Mouse (Mus musculus) 3134 (cell line): ENCODE results near the gene Olfr983.

Experiments
- DNase-seq: peaks from one replicate; pipeline ENCODE4 v3.0.0-alpha.2; 2011; ENCODE audit warnings: low spot score; ENCODE audit not compliant: insufficient read length; ENCODE audit errors: extremely low read depth

Olfr983 gene

DNA sequence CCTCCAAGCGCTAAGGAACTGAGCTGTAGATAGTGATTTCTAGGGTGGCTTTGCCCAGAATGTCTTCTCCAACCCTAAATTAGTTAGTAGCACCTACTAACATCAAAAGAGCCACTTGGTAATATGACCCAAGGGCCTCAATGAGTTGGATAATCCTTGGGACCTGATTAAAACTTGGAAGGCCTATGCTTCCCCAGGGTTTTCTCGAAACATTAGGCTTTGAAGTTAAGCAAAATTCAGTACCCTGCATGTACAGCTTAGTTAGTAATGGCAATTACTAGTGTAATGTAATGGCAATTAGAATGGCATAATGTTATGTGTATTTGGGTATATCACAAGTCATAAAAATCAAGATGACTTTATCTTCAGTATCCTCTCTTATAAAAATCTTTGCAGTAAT is at the start of gene Olfr983:
Olfr983 (minus strand) TSS at position 101 of the 400 bp plus-strand sequence.
- no peak for DNase-seq

DNA sequence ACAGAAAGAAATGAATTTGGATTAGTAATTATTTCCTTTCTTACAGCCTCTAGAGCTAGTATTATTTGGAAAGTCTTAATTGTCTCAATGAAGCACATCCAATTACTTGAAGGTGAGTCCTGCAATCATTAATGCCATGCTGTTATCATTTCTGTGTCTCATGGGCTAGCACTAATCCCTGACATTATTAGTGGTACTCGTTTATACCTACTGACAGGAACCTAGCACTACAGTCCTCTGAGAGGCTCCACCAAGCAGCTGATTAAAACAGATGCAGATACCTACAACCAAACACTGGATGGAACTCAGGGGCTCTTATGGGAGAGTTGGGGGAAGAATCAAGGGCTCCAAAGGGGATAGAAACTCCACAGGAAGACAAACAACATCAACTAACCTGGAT is 48.1 kb upstream of the Olfr983 start:
- no peak for DNase-seq

DNA sequence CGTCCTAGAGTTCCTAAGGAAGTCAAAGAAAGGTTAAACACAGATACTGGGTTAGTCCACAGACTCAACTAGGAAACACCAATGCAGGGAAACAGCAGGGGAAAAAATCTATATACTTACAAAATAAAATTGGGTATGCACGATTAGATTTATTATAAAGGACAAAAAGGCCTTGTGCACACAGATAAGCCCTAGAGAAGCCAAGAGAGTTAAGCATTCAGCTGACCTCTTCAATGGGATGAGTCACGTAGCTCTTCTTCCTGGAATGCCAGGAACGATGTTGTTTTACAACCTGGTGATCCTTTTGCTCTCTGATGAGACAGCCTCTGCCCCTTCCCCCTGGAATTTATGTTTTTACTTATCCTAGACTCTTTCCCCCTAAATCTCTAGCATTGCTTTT is 46.1 kb upstream of the Olfr983 start:
- DNase-seq, result no peak

DNA sequence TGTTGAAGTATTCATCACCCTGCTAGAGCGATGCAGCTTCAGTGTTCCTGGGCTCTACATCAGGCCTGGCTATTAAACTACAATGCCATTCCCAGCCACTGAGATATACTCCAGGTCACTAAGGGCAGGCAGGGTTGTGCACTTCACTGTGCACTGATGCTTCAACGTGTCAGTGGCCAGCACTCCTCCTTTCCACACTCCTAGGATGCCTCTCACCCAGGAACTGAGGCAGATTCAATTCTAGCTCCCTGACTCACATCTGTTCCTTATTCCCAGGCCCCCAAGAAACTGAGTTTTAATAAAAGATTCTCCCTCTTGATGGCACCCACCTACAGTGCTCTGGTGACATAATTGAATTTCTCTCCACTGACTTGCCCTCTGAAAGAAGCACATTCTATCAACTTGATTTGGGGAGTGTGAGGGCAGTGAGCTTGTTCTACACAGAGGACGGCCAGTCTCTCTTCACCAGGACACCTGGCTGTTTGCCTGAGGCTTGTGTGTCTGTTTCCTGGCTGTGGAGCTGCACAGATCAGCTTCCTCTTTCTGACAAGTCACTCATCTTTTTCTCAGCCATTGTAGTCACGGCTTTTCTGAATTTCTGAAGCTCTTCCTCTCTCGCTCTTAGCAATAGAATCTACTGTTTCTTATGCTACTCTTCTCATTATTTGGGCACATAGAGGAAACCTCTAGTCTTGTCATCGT is 43.7 kb upstream of the Olfr983 start:
- DNase-seq, result no peak

DNA sequence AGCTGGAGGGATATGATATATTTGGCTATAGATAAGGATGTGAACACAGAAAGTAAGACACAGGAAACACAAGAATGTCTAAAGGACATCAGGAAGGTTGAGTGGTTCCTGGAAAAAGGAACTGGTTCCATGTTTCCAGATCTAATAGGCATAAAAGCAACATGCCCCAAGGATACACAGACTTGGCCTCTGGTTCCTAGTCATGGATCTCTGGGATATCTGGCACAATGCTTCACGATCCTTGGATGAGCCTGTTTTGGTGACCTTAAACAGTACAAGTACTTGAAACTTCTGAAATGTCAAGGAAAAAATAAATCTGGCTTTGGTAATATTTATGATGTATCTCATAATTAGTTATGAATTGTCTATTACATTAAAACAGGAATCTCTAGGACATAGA is 37.2 kb upstream of the Olfr983 start:
- DNase-seq, result no peak

DNA sequence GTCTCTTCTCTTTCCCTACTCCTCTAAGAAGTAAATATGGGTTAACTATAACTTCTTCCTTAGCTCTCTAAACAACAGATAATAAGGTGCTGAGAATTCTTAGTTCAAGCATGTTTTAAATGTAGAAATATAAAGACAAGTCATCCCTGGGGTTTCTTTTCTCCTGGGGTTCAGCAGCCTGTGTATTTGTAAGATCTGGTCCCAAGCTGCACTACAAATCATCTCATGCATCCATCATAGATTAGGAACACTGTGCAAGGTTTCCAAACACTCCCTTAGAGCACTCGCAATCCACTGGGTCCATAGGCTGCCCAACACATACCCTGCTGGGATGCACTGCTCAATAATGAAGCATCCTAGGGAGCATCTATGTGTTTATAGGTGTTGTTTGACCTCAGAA is 36.7 kb upstream of the Olfr983 start, which contains the start of gene Olfr985:
Olfr985 (minus strand) TSS at position 101 of the 400 bp plus-strand sequence.
- no peak for DNase-seq

DNA sequence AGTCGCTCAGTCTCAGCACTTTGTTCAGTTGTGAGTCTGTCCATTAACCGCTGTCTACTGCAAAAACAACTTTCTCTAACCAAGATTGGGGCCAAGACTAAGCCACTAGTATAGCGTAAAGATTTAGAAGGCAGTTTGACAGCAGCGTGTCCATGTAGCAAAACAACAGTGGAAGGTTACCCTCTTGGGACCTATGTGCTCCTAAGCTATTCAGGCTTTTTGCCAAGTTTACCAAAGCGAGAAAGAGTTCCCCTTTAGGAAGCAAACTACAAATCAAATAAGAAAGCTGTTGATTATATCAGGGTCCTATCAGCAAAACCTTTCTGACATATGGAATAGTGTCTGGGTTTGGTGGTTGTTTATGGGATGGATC is 23.9 kb upstream of the Olfr983 start:
- no peak for DNase-seq

DNA sequence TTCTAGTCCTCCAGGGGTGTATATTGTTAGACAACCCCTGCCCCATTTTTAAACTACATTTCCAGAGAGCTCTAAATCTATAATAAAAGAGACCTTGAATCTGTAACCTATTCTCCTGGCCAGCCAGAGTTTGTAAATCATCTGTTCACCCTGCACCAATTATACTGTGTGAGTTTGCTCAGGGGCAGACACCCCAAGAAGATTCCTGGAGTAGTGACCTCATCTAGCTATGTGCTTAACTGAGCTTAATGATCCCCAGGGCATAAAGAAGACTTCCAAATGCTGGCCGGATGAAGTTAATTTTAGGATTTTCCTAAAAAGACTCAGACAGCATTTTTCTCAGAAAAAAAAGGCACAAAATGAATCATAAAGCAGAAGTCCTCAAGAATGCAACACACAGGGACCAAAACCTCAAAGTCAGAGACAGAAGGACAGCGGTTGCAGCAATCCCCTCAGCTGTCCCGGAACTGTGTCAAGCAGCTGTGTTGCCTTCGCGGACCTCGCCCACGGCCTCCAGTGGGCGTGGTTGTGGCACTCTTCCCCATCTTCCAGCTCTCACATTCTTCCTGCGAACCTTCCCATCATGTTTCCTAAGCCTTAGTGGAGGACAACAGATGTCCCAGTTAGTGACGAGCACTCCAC is 23.4 kb upstream of the Olfr983 start:
- DNase-seq, result no peak

DNA sequence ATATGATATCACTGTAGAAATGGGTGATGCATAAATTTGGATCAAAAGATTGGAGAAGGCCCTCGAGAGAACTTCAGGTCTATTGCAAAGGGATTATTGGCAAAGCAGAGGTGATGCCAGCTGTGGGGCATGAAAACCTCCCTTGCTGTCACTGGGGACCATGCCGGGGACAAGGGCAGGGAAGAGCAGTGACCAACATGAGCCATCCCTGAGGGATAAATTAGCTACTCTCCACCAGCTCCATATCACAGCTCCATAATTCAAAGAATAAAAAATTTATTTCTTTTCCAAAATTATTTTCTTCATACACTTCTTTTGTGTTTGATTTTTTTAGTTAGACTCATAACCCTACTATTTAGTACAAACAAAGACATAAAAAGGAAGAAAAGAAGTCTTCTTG is 20.7 kb upstream of the Olfr983 start, which contains the start of gene Olfr984:
Olfr984 (minus strand) TSS at position 101 of the 400 bp plus-strand sequence.
- DNase-seq, result no peak

DNA sequence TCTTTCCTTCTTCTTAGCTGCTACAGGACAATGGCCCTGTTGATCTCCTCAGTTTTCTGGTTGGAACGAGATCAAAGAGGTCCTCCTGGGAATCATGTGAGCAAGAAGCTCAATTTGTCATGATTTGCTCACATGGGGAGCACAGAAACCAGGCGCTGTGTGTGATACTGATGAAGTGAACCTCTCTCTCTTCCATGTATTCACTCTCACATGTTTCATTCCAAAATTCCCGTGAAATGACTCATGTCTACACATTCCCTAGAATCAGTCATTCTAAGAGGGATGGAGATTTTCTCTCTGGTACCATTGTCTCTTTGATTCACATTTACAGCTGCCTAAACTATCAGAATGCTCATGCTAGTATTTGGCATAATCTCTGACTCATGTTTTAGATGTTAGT is 1.4 kb upstream of the Olfr983 start:
- peak; percentile 5 for DNase-seq

DNA sequence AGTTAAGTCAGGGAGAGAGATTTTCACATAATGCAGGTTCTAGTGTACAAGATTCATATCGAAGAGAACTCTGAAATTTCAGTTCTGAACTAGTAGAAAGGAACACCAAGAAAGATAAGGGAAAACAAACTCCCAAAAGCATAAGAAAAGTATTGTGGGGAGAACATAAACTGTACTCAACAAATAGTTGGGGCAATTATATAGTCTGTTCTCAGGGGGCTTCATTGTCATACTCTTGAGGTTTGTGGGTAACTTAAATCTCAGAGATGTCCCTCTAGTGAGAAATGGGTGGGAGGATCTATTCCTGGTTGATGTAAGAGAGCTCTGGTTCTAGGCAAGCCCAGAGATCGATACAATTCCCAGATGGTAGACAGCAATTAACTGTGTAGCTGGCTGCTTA is 19.9 kb downstream of the Olfr983 start, which contains the start of gene Olfr982:
Olfr982 (plus strand) TSS at position 301 of the 400 bp plus-strand sequence.
- DNase-seq, result no peak

DNA sequence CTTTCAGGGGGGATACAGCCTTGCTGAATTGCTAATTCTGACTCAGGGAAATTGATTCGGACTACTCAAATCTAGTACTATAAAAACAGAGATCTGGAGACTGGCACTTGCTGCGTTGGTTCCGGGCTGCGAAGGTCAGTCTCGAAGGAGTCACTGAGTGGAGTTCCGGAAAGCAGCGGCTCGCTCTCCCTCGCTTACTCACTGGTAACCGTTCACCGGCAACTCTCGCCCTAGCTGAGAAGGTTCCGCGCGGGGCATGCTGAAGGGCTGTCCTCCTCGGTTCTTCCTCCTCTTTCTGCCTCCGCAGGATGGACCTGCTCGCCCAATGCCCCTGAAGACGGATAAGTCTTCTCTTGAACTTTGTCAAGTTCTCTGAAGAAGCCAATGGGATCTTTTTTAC is 43.3 kb downstream of the Olfr983 start:
- no peak for DNase-seq
